15 mouse cellular contexts compared by ENCODE assay signal in the genomic region with DNA sequence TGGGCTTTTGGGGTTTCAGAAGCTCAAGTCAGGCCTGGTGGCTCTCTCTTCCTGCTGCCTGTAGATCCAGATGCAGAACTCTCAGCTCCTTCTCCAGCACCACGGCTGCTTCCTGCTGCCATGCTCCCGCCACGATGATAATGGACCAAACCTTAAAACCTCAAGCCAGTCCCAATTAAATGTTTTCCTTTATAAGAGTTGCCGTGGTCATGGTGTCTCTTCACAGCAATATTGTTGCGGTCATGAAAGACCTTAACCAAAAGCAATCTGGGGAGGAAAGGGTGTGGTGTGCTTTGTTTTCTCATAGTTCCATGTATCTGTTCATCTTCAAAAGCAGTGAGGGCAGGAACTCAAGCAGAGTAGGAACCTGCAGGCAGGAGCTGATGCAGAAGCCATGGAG. TPM values are rescaled to one million over a fixed set of nuclear protein-coding genes. Genes with fewer than 3 reads are reported as not detected.
"Had no signal": no experiment of that assay in that cellular context is flagged by ENCODE, and none has a peak within 500 bp of the region (broad histone marks: within the 10 kb centered on the region; RNA-seq: fewer than 3 reads in every experiment).

No protein-coding gene starts in this region.

- ATAC-seq: liver, postnatal 0 days; lung, postnatal 0 days; midbrain, embryonic 15.5 days had no signal

- H3K9me3 ChIP-seq: liver, embryonic 15.5 days; lung, embryonic 15.5 days; midbrain, embryonic 10.5 days; midbrain, embryonic 12.5 days; midbrain, embryonic 15.5 days; neural tube, embryonic 12.5 days; stomach, embryonic 15.5 days had no signal

- DNase-seq: liver, postnatal 0 days; lung, adult 2 months; lung, postnatal 4 days; right cerebral cortex, postnatal 14 days; thymus, adult 2 months; thymus, postnatal 14 days had no signal

- H3K9ac ChIP-seq: liver, embryonic 15.5 days; liver, postnatal 0 days; lung, embryonic 15.5 days; midbrain, embryonic 12.5 days; midbrain, embryonic 15.5 days; neural tube, embryonic 12.5 days; stomach, embryonic 15.5 days had no signal

- H3K4me3 ChIP-seq: liver, embryonic 15.5 days; lung, embryonic 15.5 days; midbrain, embryonic 10.5 days; midbrain, embryonic 12.5 days; midbrain, embryonic 15.5 days; neural tube, embryonic 12.5 days; stomach, embryonic 15.5 days had no signal

- H3K36me3 ChIP-seq: liver, embryonic 15.5 days; lung, embryonic 15.5 days; midbrain, embryonic 10.5 days; midbrain, embryonic 12.5 days; midbrain, embryonic 15.5 days; neural tube, embryonic 12.5 days; stomach, embryonic 15.5 days had no signal

- H3K4me1 ChIP-seq: liver, embryonic 15.5 days; lung, embryonic 15.5 days; midbrain, embryonic 10.5 days; midbrain, embryonic 12.5 days; midbrain, embryonic 15.5 days; neural tube, embryonic 12.5 days; stomach, embryonic 15.5 days had no signal

- H3K4me2 ChIP-seq: liver, embryonic 15.5 days; lung, embryonic 15.5 days; midbrain, embryonic 12.5 days; midbrain, embryonic 15.5 days; neural tube, embryonic 12.5 days; stomach, embryonic 15.5 days had no signal

- H3K27ac ChIP-seq: liver, embryonic 15.5 days; lung, embryonic 15.5 days; midbrain, embryonic 10.5 days; midbrain, embryonic 12.5 days; midbrain, embryonic 15.5 days; neural tube, embryonic 12.5 days; stomach, embryonic 15.5 days; stomach, postnatal 0 days had no signal

RNA-seq across cellular contexts. Expression of gene Thy1, which starts 6.1 kb away (rescaled TPM):
- polyA plus RNA-seq: midbrain, embryonic 10.5 days; midbrain, embryonic 12.5 days had no signal
